Mouse (Mus musculus): ENCODE results near the gene Ivd. TPM values are rescaled to one million over a fixed set of nuclear protein-coding genes. Genes with fewer than 3 reads are reported as not detected.

Gene Ivd
- polyA plus RNA-seq, 1 experiment from 2014 or later = 67.2 TPM

DNA sequence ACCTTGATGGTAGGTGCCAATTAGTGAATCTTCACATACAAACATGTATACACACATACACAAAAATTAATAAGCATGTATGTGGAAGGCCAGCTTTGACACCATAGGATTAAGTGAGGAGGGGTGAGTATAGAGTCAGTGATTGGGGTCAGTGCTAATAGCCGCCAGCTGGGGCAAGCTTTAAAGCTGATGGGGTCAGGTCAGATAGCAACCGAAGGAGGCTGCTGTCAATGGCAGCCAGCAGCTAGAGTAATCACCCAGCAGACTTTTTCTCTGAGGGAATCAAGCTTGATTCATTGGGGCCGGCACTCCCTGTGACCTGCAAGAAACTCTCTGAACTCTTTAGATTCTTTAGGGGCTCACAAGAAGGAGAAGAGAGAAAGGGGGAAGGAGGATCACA is 10.0 kb upstream of the Ivd start:
- WGBS = 43% methylated on average over 3 of the region's 3 CpGs
- H3K9me3 ChIP-seq = no peaks in the 10 kb centered on the region
- H3K27ac ChIP-seq = no peak overlapping the region
- DNase-seq (ENCODE audit: low spot score) = no peak
- no peaks in the 10 kb centered on the region for H3K27me3 ChIP-seq (ENCODE audit: insufficient read depth, poor library complexity, severe bottlenecking)
- no peaks in the 10 kb centered on the region; the same call in 1 of the 2 replicates for H3K4me1 ChIP-seq
- H3K36me3 ChIP-seq = no peaks in the 10 kb centered on the region
- H3K4me3 ChIP-seq = no peak overlapping the region

DNA sequence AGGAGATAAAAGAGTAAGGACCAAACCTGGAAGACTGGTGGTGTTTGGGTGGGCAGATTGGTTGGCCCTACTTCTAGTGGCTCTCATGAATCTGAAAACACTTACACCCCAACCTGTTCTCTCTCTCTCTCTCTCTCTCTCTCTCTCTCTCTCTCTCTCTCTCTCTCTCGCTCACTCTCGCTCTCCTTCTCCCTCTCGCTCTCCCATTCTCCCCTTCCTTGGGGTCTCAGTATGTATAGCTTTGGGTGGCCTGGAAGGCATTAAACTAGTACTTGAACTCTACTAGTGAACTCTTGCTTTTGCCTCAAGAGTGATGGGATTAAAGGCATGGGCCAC is 554 bp downstream of the Ivd start:
- no peak for DNase-seq (ENCODE audit: low spot score)
- Histone ChIP-seq H3K27me3 (ENCODE audit: insufficient read depth, poor library complexity, severe bottlenecking) (no peaks in the 10 kb centered on the region), H3K9me3 (no peaks in the 10 kb centered on the region), H3K36me3 (no peaks in the 10 kb centered on the region), H3K4me3 (peak overlapping the region; percentile 74), H3K27ac (peak overlapping the region; percentile 89), H3K4me1 (peaks cover 15% of the 10 kb centered on the region; the same call in 1 of the 2 replicates)
- WGBS = 36% methylated on average over 3 of the region's 3 CpGs

GRCm38 (mm10) chr2:118870601-118871000 is 8.8 kb downstream of the Ivd start:
- Histone ChIP-seq H3K36me3 (peaks cover 48% of the 10 kb centered on the region), H3K9me3 (no peaks in the 10 kb centered on the region), H3K4me3 (no peak overlapping the region), H3K27ac (no peak overlapping the region), H3K27me3 (ENCODE audit: insufficient read depth, poor library complexity, severe bottlenecking) (no peaks in the 10 kb centered on the region), H3K4me1 (no peaks in the 10 kb centered on the region)
- DNase-seq (ENCODE audit: low spot score) = no peak
- WGBS = 90% methylated on average over 3 of the region's 3 CpGs

DNA sequence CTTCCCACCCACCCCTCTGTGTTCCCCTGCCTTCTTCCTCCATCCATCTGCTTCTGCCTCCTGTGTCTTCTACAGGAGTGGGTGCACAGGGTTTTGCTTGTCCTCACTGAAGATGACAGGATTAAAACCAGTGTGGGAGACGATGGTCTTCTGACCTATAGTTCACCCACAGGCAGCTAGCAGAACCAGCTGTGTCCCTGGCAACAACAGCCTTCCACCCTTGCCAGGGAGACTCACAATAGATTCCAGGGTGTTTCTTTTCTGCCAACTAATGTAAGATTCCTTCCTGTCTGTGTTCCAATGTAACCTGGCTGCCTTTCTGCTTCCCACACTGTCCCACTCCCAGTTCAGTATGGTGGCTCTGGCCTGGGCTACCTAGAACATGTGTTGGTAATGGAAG is 9.3 kb downstream of the Ivd start:
- Histone ChIP-seq H3K9me3 (no peaks in the 10 kb centered on the region), H3K4me1 (no peaks in the 10 kb centered on the region), H3K27ac (no peak overlapping the region), H3K4me3 (no peak overlapping the region), H3K36me3 (peaks cover 48% of the 10 kb centered on the region), H3K27me3 (ENCODE audit: insufficient read depth, poor library complexity, severe bottlenecking) (no peaks in the 10 kb centered on the region)
- WGBS = 88% methylated on average over 1 of the region's 1 CpGs
- no peak for DNase-seq (ENCODE audit: low spot score)

- WGBS = 85% methylated on average over 5 of the region's 5 CpGs
- Histone ChIP-seq H3K27me3 (ENCODE audit: insufficient read depth, poor library complexity, severe bottlenecking) (no peaks in the 10 kb centered on the region), H3K27ac (no peak overlapping the region), H3K4me3 (no peak overlapping the region), H3K4me1 (no peaks in the 10 kb centered on the region), H3K9me3 (no peaks in the 10 kb centered on the region), H3K36me3 (peaks cover 66% of the 10 kb centered on the region)
- DNase-seq (ENCODE audit: low spot score) = no peak
These were observed 11.3 kb downstream of the Ivd start for GRCm38 (mm10) chr2:118873018-118873417.

DNA sequence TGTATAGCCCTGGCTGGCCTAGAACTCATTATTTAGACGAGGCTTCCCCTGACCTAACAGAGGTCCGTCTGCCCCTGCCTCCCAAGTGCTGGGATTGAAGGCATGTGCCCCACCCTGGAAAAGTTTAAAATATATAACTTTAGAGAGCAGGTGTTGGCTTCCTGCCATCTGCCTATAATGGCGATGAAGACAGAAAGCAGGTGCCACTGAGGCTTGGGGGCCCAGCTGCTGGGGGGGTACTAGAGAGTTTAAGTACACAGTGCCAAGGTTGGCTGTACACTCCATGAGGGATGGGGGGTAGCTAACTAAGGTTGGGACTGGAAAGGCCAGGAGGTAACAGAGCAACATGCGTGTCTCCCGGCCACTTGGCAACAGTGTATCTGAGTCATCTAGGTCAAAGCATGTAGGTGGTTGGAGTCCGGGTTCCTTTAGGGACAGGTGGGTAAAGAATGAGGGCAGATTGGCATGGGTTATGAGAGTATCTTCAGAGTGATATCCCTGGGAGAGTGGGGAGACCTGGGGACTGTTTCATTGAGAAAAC is 12.2 kb downstream of the Ivd start:
- no peak overlapping the region for H3K4me3 ChIP-seq
- H3K4me1 ChIP-seq = no peaks in the 10 kb centered on the region
- WGBS = 88% methylated on average over 6 of the region's 6 CpGs
- H3K27me3 ChIP-seq (ENCODE audit: insufficient read depth, poor library complexity, severe bottlenecking) = no peaks in the 10 kb centered on the region
- no peaks in the 10 kb centered on the region for H3K9me3 ChIP-seq
- no peak overlapping the region for H3K27ac ChIP-seq
- DNase-seq (ENCODE audit: low spot score) = no peak
- H3K36me3 ChIP-seq = peaks cover 75% of the 10 kb centered on the region

DNA sequence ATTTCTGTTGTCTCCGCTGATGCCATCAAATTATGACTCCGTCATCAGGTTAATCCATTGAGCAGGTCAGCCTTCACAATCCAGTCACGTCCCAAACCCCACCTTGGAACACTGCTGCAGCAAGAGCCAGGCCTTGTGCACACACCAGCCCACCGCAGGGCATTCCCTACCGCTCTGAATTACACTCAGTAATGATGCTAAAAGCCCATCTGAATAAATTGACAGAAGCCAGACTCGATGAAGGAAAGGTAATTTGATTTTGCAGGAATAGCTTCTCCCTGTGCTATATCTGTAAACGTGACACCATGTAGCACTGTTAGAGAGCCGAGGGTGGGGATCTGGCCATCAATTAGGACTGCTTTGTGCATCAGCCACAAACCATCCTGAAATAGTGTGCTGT is 13.6 kb downstream of the Ivd start:
- no peaks in the 10 kb centered on the region for H3K27me3 ChIP-seq (ENCODE audit: insufficient read depth, poor library complexity, severe bottlenecking)
- H3K27ac ChIP-seq = no peak overlapping the region
- no peak for DNase-seq (ENCODE audit: low spot score)
- WGBS = 90% methylated on average over 8 of the region's 8 CpGs
- peaks cover 70% of the 10 kb centered on the region for H3K36me3 ChIP-seq
- H3K4me3 ChIP-seq = no peak overlapping the region
- H3K4me1 ChIP-seq = no peaks in the 10 kb centered on the region
- no peaks in the 10 kb centered on the region for H3K9me3 ChIP-seq

DNA sequence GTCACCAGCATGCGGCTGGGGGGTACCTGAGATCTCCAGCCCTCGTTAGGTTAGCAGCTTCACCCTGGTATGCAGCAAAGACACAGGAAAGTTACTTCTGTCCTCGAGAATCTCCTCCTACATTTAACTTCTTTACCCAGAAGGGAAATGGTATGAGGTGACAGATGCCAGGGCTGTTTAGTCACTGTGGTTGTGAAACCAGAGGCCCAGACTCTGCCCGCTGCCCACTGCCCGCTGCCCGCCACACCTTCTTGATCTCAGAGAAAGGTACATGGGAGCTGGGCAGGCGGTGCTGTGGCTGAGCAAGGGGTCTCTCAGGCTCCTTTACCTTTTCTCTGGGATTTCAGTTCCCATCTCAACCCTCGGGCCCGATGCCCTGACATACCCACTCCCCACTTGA is 14.7 kb downstream of the Ivd start:
- Histone ChIP-seq H3K36me3 (peaks cover 70% of the 10 kb centered on the region), H3K4me1 (no peaks in the 10 kb centered on the region), H3K27ac (no peak overlapping the region), H3K4me3 (no peak overlapping the region), H3K27me3 (ENCODE audit: insufficient read depth, poor library complexity, severe bottlenecking) (no peaks in the 10 kb centered on the region), H3K9me3 (no peaks in the 10 kb centered on the region)
- 88% methylated on average over 9 of the region's 9 CpGs for WGBS
- DNase-seq (ENCODE audit: low spot score) = no peak

DNA sequence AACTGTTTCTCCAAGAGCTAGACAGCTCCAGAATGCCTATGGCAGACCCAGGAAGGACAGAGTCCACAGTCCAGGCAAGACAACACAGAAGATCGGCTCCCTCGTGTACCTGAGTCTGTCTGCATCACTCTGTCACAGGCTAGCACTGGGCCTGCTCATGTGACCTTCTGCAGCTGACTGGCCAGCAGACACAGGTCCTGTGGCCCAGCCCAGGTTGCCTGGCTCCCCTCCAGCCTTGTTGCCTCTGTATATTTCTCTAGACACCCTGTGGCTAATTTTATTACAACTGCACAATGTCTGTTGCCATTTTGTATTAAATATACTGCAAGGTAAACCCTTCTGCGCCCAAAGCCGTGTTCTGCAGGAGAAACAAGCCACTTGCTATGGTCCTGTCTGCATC is 19.3 kb downstream of the Ivd start:
- peaks cover 5% of the 10 kb centered on the region for H3K4me1 ChIP-seq
- H3K36me3 ChIP-seq = peaks cover 39% of the 10 kb centered on the region
- WGBS = 81% methylated on average over 4 of the region's 4 CpGs
- DNase-seq (ENCODE audit: low spot score) = no peak
- H3K27ac ChIP-seq = no peak overlapping the region
- no peaks in the 10 kb centered on the region for H3K9me3 ChIP-seq
- no peak overlapping the region for H3K4me3 ChIP-seq
- H3K27me3 ChIP-seq (ENCODE audit: insufficient read depth, poor library complexity, severe bottlenecking) = peaks cover 22% of the 10 kb centered on the region

DNA sequence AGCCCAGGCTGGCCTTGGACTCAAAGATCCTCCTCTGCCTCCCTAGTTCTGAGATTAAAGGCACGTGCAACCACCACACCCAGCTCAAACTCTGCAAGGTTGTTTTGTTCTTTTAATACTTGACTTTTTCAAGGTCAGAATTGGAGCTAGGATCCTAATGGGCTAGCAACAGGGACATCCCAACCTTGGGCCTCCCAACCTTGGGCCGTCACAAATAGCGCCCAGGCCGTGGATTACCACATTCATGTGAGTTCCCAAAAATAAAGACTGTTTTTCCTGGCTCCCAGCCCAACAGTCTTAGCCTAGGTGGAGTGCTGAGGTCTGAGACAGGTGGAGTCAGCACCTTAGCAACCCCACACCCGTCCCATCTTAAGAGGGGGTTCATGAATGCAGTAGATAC is 20.2 kb downstream of the Ivd start:
- H3K4me1 ChIP-seq = peaks cover 5% of the 10 kb centered on the region
- peaks cover 31% of the 10 kb centered on the region for H3K27me3 ChIP-seq (ENCODE audit: insufficient read depth, poor library complexity, severe bottlenecking)
- WGBS = 80% methylated on average over 5 of the region's 5 CpGs
- no peak overlapping the region for H3K4me3 ChIP-seq
- no peak overlapping the region for H3K27ac ChIP-seq
- no peak for DNase-seq (ENCODE audit: low spot score)
- no peaks in the 10 kb centered on the region for H3K9me3 ChIP-seq
- H3K36me3 ChIP-seq = peaks cover 31% of the 10 kb centered on the region

DNA sequence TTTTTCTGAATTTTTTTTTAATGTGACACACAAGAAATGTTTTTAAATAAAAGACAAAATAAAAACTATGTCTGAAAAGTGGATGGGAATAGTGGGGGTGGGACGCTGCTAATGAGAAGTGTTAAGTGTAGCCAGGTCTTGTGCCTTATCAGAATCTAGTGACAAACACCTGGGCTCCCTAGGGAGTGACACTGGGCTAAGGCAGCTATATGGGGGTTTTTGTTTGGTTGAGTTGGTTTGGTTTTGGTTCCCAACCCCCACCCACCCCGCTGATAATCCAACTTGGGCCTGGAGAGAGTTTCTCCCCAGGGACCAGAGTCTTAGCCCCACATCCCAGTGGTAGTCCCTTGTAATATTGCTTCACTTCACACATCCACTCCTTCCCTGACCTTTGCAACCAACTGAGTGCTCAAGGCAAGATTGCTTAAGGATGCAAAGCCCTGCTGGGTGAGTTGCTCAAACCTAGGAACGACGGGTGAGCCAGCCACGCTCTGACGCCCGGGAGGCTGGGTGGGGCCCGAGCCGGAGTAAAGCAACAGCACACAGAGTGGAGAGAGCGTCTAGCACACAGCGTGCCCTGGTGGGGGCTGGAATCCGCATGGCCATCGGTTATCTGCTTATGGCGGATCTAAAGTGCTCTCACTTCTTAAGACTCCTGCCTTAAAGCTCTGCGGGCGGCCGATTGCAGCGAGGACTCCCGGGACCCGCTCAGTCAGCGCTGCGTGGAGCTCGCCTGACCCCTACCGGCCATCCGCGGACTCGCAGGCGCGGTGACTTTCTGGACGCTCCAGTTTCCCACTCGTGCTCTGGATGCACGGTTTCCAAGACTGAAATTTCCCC is 21.3 kb downstream of the Ivd start:
- peaks cover 42% of the 10 kb centered on the region for H3K27me3 ChIP-seq (ENCODE audit: insufficient read depth, poor library complexity, severe bottlenecking)
- H3K27ac ChIP-seq = peak overlapping the region; percentile 74

DNA sequence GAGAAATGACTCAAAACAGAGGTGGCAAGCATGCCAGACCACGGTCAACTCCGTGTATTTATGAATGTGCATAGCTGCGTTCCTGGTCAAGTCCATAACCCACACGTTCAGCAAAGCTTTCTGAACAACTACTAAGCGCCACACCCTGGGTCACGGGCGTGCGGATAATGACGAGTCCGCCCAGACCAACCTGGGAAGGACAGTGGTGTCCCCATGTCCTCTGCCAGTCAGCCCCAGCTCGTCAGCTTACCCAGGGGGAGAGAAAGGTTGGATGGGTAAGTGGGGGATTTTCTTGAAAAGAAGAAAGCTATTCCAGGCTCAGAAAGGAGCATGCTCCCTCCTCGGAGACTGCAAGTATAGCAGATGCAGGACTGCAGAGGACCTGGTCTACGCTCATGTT is 25.7 kb downstream of the Ivd start:
- Histone ChIP-seq H3K4me1 (peaks cover 16% of the 10 kb centered on the region), H3K9me3 (no peaks in the 10 kb centered on the region), H3K36me3 (no peaks in the 10 kb centered on the region), H3K27ac (peak overlapping the region; percentile 64), H3K4me3 (peak overlapping the region; percentile 24), H3K27me3 (ENCODE audit: insufficient read depth, poor library complexity, severe bottlenecking) (peaks cover 73% of the 10 kb centered on the region)
- WGBS = 57% methylated on average over 13 of the region's 13 CpGs
- DNase-seq (ENCODE audit: low spot score) = no peak

More for the DNA sequence above, 21.3 kb downstream of the Ivd start:
- WGBS = 3% methylated on average over 32 of the region's 32 CpGs
- peaks cover 12% of the 10 kb centered on the region for H3K4me1 ChIP-seq
- H3K36me3 ChIP-seq = peaks cover 21% of the 10 kb centered on the region
- peak; percentile 91 for DNase-seq (ENCODE audit: low spot score)
- H3K9me3 ChIP-seq = no peaks in the 10 kb centered on the region
- peak overlapping the region; percentile 55 for H3K4me3 ChIP-seq

DNA sequence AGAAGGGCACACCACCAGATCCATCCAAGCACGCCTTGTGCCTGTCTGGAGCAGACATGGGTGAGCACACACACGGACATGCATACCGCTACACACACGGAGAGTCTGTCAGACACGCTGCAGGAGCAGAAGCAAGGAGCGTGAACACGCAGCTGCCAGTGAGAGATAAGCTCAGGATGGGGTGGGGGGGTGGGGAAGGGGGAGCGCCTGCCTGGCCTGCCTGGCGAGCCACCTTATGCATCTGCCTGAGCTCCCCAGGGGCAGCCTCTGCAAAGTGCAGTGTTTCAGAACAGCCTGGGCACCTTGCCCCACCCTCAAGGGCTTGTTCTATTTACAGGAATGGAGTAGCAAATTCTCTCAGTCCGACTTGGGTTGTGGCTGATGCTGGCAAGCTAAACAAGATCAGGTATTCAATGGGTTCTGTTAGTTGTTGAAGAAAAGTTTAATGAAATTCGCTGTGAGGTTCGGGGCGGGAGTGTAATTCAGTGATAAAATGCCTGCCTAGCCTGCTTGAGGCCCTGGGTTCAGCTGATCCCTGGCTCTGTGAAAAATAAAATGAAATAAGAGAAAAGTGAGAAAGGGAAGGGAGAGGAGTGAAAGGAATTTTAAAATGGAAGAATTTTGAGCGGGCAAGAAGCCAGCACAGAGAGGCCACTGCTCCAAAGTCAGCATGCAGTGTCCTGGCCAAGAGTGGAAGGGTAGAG is 26.2 kb downstream of the Ivd start:
- Histone ChIP-seq H3K9me3 (no peaks in the 10 kb centered on the region), H3K27ac (peak overlapping the region; percentile 64), H3K4me3 (peak overlapping the region; percentile 24), H3K27me3 (ENCODE audit: insufficient read depth, poor library complexity, severe bottlenecking) (peaks cover 78% of the 10 kb centered on the region), H3K36me3 (no peaks in the 10 kb centered on the region), H3K4me1 (peaks cover 13% of the 10 kb centered on the region)
- DNase-seq (ENCODE audit: low spot score) = peak; percentile 93
- WGBS = 12% methylated on average over 14 of the region's 14 CpGs

Measured in heart, embryonic 10.5 days (tissue).